Mouse (Mus musculus) limb, embryonic 10.5 days (tissue): Measurements from ENCODE around the gene Atp10a. TPM values are rescaled to one million over a fixed set of nuclear protein-coding genes. Genes with fewer than 3 reads are reported as not detected.

ENCODE experiments used
- DNase-seq: peaks from one replicate; pipeline ENCODE4 v3.0.0-alpha.2; 2017; ENCODE audit warnings: low spot score
- H3K27ac ChIP-seq: fragments of 300-500 bp; sonication (generic); 2 replicates; pipeline ENCODE4 v1.5.1; 2016; ENCODE audit warnings: mild to moderate bottlenecking
- H3K27me3 ChIP-seq: fragments of 300-500 bp; sonication (generic); 2 replicates; pipeline ENCODE4 v1.6.1; 2016; ENCODE audit warnings: low read depth, mild to moderate bottlenecking; ENCODE audit not compliant: poor library complexity, severe bottlenecking
- H3K36me3 ChIP-seq: fragments of 300-500 bp; sonication (generic); 2 replicates; pipeline ENCODE4 v1.6.1; 2016; ENCODE audit warnings: mild to moderate bottlenecking, moderate library complexity
- H3K4me1 ChIP-seq: fragments of 300-500 bp; sonication (generic); 2 replicates; pipeline ENCODE4 v1.6.1; 2016
- H3K4me3 ChIP-seq: fragments of 300-500 bp; sonication (generic); 2 replicates; pipeline ENCODE4 v1.5.1; 2016; ENCODE audit warnings: mild to moderate bottlenecking, moderate library complexity
- H3K9me3 ChIP-seq: fragments of 300-500 bp; sonication (generic); replicated peaks from 2 replicates; pipeline ENCODE4 v1.6.1; 2016; ENCODE audit warnings: mild to moderate bottlenecking
- WGBS: fragments of 180-500 bp; shearing (Covaris S2); methylation state at CpG from one replicate; pipeline ENCODE4 v1.1.7; 2016; 5-methylcytosine and 5-hydroxymethylcytosine counted together
- polyA plus RNA-seq: library from polyadenylated mRNA; unstranded; fragments of >200 nt; fragmentation: Nextera tagmentation; extraction: Ambion mirVana; gene quantifications from 2 replicates; pipeline ENCODE4 v1.2.1, GENCODE M21; 2016

Atp10a gene
- polyA plus RNA-seq, 1 experiment from 2014 or later = 1.7 TPM

- Histone ChIP-seq H3K36me3 (no peaks in the 10 kb centered on the region), H3K4me1 (no peaks in the 10 kb centered on the region), H3K4me3 (no peak overlapping the region), H3K27ac (no peak overlapping the region), H3K27me3 (no peaks in the 10 kb centered on the region), H3K9me3 (no peaks in the 10 kb centered on the region)
- no peak for DNase-seq
- 66% methylated on average over 2 of the region's 2 CpGs for WGBS
Observed at GRCm38 (mm10) chr7:58697092-58697491, 41.1 kb downstream of the Atp10a start.

GRCm38 (mm10) chr7:58698738-58699442, 42.9 kb downstream of the Atp10a start:
- no peaks in the 10 kb centered on the region for H3K4me1 ChIP-seq
- no peak overlapping the region for H3K4me3 ChIP-seq
- H3K36me3 ChIP-seq = no peaks in the 10 kb centered on the region
- no peaks in the 10 kb centered on the region for H3K27me3 ChIP-seq
- no peaks in the 10 kb centered on the region for H3K9me3 ChIP-seq
- H3K27ac ChIP-seq = no peak overlapping the region
- 94% methylated on average over 7 of the region's 7 CpGs for WGBS
- DNase-seq = no peak

- no peaks in the 10 kb centered on the region for H3K36me3 ChIP-seq
- no peaks in the 10 kb centered on the region for H3K4me1 ChIP-seq
- DNase-seq = no peak
- 92% methylated on average over 4 of the region's 4 CpGs for WGBS
- no peaks in the 10 kb centered on the region for H3K9me3 ChIP-seq
- no peak overlapping the region for H3K4me3 ChIP-seq
- no peak overlapping the region for H3K27ac ChIP-seq
- no peaks in the 10 kb centered on the region for H3K27me3 ChIP-seq
Observed at GRCm38 (mm10) chr7:58701311-58701710, 45.3 kb downstream of the Atp10a start.

GRCm38 (mm10) chr7:58705158-58705557, 49.2 kb downstream of the Atp10a start:
- no peak overlapping the region for H3K27ac ChIP-seq
- no peak for DNase-seq
- H3K27me3 ChIP-seq = no peaks in the 10 kb centered on the region
- H3K36me3 ChIP-seq = no peaks in the 10 kb centered on the region
- 96% methylated on average over 3 of the region's 3 CpGs for WGBS
- H3K4me1 ChIP-seq = no peaks in the 10 kb centered on the region
- no peaks in the 10 kb centered on the region for H3K9me3 ChIP-seq
- no peak overlapping the region for H3K4me3 ChIP-seq

GRCm38 (mm10) chr7:58709306-58709705, 53.3 kb downstream of the Atp10a start:
- H3K9me3 ChIP-seq = no peaks in the 10 kb centered on the region
- no peak overlapping the region for H3K27ac ChIP-seq
- no peaks in the 10 kb centered on the region for H3K36me3 ChIP-seq
- 84% methylated on average over 3 of the region's 3 CpGs for WGBS
- H3K4me3 ChIP-seq = no peak overlapping the region
- no peak for DNase-seq
- H3K4me1 ChIP-seq = no peaks in the 10 kb centered on the region
- H3K27me3 ChIP-seq = no peaks in the 10 kb centered on the region

GRCm38 (mm10) chr7:58710312-58710711, 54.3 kb downstream of the Atp10a start:
- no peaks in the 10 kb centered on the region for H3K27me3 ChIP-seq
- no peaks in the 10 kb centered on the region for H3K9me3 ChIP-seq
- DNase-seq = no peak
- no peak overlapping the region for H3K4me3 ChIP-seq
- 89% methylated on average over 1 of the region's 1 CpGs for WGBS
- no peak overlapping the region for H3K27ac ChIP-seq
- no peaks in the 10 kb centered on the region for H3K36me3 ChIP-seq
- H3K4me1 ChIP-seq = no peaks in the 10 kb centered on the region

- H3K9me3 ChIP-seq = no peaks in the 10 kb centered on the region
- H3K27ac ChIP-seq = no peak overlapping the region
- H3K36me3 ChIP-seq = no peaks in the 10 kb centered on the region
- no peaks in the 10 kb centered on the region for H3K27me3 ChIP-seq
- DNase-seq = no peak
- no peak overlapping the region for H3K4me3 ChIP-seq
- no peaks in the 10 kb centered on the region for H3K4me1 ChIP-seq
- WGBS = 88% methylated on average over 7 of the region's 7 CpGs
Observed at GRCm38 (mm10) chr7:58711811-58712210, 55.8 kb downstream of the Atp10a start.

- Histone ChIP-seq H3K4me3 (no peak overlapping the region), H3K27me3 (no peaks in the 10 kb centered on the region), H3K9me3 (no peaks in the 10 kb centered on the region), H3K27ac (no peak overlapping the region), H3K36me3 (no peaks in the 10 kb centered on the region), H3K4me1 (no peaks in the 10 kb centered on the region)
- WGBS = 64% methylated on average over 1 of the region's 1 CpGs
- DNase-seq = no peak
Observed at GRCm38 (mm10) chr7:58715576-58716144, 59.7 kb downstream of the Atp10a start.

- 96% methylated on average over 3 of the region's 3 CpGs for WGBS
- no peak for DNase-seq
Observed at GRCm38 (mm10) chr7:58716626-58717025, 60.7 kb downstream of the Atp10a start.

GRCm38 (mm10) chr7:58718556-58718955, 62.6 kb downstream of the Atp10a start:
- Histone ChIP-seq H3K27me3 (no peaks in the 10 kb centered on the region), H3K27ac (no peak overlapping the region), H3K9me3 (no peaks in the 10 kb centered on the region), H3K4me1 (no peaks in the 10 kb centered on the region), H3K4me3 (no peak overlapping the region), H3K36me3 (no peaks in the 10 kb centered on the region)
- WGBS = 100% methylated on average over 2 of the region's 2 CpGs
- no peak for DNase-seq

More at GRCm38 (mm10) chr7:58716626-58717025, 60.7 kb downstream of the Atp10a start:
- Histone ChIP-seq H3K36me3 (no peaks in the 10 kb centered on the region), H3K27me3 (no peaks in the 10 kb centered on the region), H3K4me3 (no peak overlapping the region), H3K4me1 (no peaks in the 10 kb centered on the region), H3K9me3 (no peaks in the 10 kb centered on the region), H3K27ac (no peak overlapping the region)

GRCm38 (mm10) chr7:58719218-58719938, 63.4 kb downstream of the Atp10a start:
- H3K9me3 ChIP-seq = no peaks in the 10 kb centered on the region
- no peak for DNase-seq
- no peak overlapping the region for H3K4me3 ChIP-seq
- H3K36me3 ChIP-seq = no peaks in the 10 kb centered on the region
- H3K27me3 ChIP-seq = no peaks in the 10 kb centered on the region
- no peak overlapping the region for H3K27ac ChIP-seq
- H3K4me1 ChIP-seq = no peaks in the 10 kb centered on the region
- WGBS = 82% methylated on average over 4 of the region's 4 CpGs

GRCm38 (mm10) chr7:58722250-58722649, 66.3 kb downstream of the Atp10a start:
- H3K9me3 ChIP-seq = no peaks in the 10 kb centered on the region
- DNase-seq = no peak
- 86% methylated on average over 1 of the region's 1 CpGs for WGBS
- H3K4me3 ChIP-seq = no peak overlapping the region
- H3K36me3 ChIP-seq = no peaks in the 10 kb centered on the region
- H3K27me3 ChIP-seq = no peaks in the 10 kb centered on the region
- no peaks in the 10 kb centered on the region for H3K4me1 ChIP-seq
- no peak overlapping the region for H3K27ac ChIP-seq

GRCm38 (mm10) chr7:58730201-58730600, 74.2 kb downstream of the Atp10a start:
- no peaks in the 10 kb centered on the region for H3K27me3 ChIP-seq
- H3K27ac ChIP-seq = no peak overlapping the region
- no peak overlapping the region for H3K4me3 ChIP-seq
- H3K4me1 ChIP-seq = peaks cover 7% of the 10 kb centered on the region; the same call in 1 of the 2 replicates
- H3K36me3 ChIP-seq = no peaks in the 10 kb centered on the region
- DNase-seq = no peak
- H3K9me3 ChIP-seq = no peaks in the 10 kb centered on the region
- 41% methylated on average over 8 of the region's 8 CpGs for WGBS
